Mouse (Mus musculus): ENCODE data around the gene A730015C16Rik.

GRCm38 (mm10) chr4:108845824-108846569, 2.4 kb downstream of the A730015C16Rik start:
- no peak for TF ChIP-seq POLR2A (IDR thresholded peaks at IDR 0.05; ENCODE audit: insufficient read length, low read depth)
- TF ChIP-seq TCF12 (IDR thresholded peaks at IDR 0.05; ENCODE audit: insufficient read depth, poor library complexity, severe bottlenecking) = no peak
- no peak for TF ChIP-seq POLR2AphosphoS2 (IDR thresholded peaks at IDR 0.05; ENCODE audit: insufficient read length, low read depth)
- TF ChIP-seq USF1 (IDR thresholded peaks at IDR 0.05; ENCODE audit: low read depth) = no peak
- no peak for TF ChIP-seq MYOD1 (IDR thresholded peaks at IDR 0.05; ENCODE audit: control insufficient read depth in 1 of 3, insufficient read length in 2 of 3, low read depth in 2 of 3)
- TF ChIP-seq SRF (IDR thresholded peaks at IDR 0.05; ENCODE audit: control insufficient read depth, insufficient read length, low read depth) = no peak
- no peak for TF ChIP-seq REST (IDR thresholded peaks at IDR 0.05; ENCODE audit: insufficient read depth, insufficient read length)
- no peak for TF ChIP-seq MAX (IDR thresholded peaks at IDR 0.05; ENCODE audit: low read depth)
